Mouse (Mus musculus): ENCODE measurements around the gene Sypl2.

The Sypl2 gene

DNA sequence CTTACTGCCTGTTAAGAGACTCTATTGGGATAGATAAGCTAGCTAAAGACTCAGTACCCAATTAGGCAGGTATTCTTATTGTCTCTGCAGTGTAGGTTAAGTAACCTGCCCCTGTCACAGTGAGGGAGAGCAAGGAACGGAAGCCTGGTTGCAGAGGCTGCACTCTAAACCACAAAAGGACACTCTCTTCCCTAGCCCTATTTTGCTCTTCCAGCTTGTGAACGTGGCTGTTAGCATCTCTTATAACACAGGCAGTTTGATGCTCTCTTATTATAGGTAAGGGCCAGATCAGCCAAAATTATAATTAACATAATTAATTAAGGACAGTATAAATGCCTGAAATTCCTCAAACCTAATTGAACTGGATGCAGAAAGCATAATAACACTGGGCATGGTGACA, 45.9 kb downstream of the Sypl2 start:
- in situ Hi-C loops (cut with MboI; ENCODE audit: low sequenced_read_pairs), result no loop called here

DNA sequence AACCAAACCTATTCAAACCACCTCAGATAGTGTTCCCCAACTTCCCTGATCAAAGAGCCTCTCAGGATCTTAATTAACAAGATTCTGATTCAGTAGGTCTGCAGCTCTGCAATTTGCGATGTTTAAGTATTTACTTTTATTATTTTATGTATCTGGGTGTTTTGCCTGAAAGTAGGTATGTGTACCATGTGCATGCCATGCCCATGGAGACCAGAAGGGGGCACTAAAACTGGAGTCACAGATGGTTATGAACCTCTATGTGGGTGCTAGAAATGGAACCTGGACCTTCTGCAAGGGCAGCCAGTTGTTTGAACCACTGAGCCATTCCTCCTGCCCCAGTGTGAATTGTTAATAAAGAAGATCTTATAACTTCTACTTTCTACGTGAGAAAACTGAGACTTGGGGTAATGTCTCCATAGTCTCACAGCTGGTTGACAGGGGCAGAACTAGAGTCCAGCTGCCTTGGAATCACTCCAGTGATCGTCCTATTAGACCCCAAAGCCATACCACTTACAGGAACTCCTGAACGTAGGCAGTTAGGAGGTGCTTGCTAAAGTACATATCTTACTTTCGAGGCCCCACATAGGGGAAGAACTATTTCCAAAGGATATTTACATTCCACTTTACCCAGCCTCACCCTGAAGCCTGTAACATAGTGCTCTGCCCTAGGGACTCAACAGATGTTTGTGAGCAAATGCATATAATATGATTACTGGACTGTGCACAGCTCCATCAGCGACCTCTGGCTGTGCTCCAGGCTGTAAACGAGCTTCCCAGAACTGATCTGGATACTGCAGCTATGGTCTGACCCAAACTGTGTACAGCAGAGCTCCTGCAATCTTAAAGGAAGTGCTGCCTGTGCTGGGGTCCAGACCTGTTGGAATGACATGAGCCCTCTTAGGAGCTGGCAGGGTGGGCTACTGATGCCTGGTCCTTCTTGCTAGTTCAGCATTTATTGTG, 47.4 kb downstream of the Sypl2 start:
- in situ Hi-C loops (cut with MboI; ENCODE audit: low sequenced_read_pairs), result no loop called here

DNA sequence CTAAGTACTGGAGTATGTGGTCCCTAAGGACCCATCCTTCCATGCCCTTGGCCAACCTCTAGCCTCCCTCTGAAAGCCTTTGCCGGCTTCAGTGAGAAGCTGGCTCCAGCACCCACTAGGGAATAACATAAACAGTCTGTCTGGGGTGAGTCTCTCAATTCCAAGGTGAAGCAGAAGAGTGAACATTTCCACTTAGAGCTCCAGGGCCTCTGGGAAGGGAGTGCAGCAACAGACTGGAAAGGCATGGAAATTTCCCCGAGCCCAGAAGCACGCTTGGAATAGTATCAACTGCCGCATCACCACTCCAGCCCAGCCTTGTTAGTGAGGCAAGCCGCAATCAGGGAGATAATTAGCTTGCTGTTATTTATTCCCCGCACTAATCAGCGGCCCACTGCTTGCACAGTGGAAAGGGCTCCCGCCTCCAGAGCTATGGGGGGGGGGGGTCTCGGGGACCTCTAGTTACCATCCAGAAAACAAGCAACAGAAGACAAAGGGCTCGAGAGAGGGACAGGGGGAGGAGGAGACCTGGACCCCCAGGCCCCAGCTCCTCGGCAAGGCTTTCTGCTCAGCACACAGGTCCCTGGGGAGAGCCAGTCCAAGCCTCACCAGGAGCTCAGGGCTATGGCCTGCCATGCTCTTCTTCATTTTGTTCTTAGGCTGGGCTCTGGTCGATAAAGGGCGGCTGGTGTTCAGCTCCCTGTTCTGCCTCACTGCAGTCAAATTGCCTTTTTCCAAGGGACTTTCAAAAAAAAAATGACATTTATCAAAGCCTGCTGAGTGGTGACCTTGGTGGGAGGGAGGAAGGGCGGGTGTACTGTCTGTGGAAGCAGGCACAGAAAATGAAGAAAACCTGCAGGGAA, 51.5 kb downstream of the Sypl2 start:
- in situ Hi-C loops (cut with MboI; ENCODE audit: low sequenced_read_pairs), result no loop called here

DNA sequence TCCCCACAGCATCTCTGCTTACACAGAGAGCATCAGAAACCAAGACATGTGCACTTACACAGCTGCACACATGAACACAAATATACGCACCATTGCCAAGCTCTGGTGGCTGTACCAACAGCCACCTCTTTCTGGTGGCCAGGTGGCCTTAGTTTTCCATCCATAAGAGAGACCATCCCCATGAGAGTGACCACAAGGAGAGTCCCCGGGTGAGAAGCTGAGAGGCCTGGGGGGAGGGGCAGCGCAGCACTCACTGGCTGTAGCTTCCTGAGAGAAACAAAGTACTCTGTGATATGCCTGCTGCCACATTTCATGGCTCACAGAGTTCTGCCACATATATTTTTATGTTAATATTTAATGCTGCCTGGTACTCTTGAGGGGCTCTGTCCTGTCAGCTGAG, 57.2 kb downstream of the Sypl2 start:
- in situ Hi-C loops (cut with MboI; ENCODE audit: low sequenced_read_pairs), result loop anchor here (10.0 kb wide), 1 partner anchor 216 kb away; the partner anchor contains the start of gene Psrc1

DNA sequence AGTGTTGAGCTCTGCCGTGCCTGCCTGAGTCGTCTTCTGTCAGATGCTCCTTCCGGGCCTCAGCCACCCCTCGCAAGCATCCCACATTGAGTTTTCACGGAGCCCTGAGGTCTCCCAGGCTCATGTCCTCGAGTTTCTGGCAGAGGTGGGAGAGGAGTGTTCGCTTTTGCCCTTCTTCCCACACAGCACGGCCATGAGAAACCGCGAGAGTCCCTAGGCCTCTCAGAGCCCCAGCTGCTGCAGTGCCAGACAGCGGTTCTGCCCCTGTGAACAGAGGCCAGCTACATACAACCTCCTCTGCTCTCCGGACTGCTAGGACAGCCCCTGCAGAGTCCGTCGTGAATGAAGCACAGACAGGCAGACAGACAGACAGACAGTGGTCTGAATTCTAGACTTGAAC, 58.9 kb downstream of the Sypl2 start:
- in situ Hi-C loops (cut with MboI; ENCODE audit: low sequenced_read_pairs), result loop anchor here (10.0 kb wide), 1 partner anchor 217 kb away; the partner anchor contains the start of gene Psrc1

DNA sequence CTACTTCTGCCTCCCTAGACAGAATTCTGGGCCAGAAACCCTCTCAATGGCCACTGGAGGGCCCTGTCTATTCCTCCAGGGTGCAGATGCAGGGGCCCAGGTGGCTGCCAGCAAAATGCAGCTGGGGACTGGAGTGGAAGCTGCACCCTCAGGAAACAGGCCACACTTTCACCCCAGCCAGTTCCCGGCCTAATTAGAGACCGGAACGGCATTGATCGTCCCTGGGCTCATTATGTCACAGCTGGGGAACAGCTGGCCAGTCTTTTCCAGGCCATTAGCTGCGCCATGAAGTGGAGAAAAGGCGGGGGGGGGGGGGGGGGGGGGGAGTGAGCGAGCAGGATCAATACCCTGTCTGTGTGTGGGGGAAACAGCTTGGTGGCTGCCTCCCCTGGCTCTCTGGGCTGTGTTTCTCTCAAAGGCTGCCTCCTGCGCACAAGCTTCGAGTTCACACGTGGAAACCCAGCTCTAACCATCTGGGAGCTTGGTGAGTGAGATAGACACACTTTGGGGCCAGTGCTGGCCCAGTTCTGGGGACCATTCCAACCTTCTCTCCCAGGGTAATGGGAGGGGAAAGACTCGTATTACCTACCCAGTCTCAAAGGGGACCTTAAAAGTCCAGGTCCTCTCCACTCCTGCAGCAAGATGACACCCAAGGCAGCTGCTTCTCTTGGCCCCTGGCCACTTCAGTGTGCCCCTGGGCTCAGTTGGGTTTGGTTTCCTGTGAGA, 59.8 kb downstream of the Sypl2 start:
- in situ Hi-C loops (cut with MboI; ENCODE audit: low sequenced_read_pairs), result loop anchor here (10.0 kb wide), 1 partner anchor 218 kb away; the partner anchor contains the start of gene Psrc1

DNA sequence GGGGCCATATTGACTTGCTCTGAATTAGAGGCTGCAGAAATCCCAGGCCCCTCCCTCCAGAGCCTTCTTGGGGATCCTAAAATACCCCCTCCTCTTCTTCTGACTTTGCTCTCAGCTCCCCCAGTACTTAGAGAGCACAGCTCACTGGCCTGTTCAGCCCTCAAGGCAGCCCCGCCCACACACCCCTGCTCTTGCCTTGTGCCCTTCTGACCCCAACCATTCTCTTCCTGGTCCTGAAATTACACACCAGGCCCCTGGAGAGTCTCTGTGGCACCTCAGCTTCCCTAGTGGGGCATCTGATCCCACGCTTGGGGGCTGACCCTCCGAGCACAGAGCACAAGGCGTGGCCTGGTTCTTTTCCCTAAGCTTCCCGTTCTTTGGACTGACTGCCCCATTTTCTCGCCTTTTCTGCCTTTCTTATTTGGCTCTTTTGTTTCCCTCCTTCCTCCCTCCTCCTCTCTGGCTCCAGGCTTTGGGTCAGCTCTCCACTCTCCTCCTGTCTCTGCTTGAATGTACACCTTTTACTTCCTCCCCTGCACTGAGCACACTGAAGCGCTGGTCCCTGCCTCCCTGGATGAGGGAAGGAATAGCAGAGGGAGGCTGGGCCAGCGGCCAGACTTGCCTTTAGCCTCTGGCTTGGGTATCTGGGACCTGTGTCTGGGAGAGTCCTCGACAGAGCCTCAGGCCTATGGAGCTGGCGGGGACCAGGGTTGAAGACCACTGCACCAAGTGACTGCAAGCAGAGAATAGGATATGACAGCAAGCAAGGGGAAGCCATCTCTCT, 60.7 kb downstream of the Sypl2 start:
- in situ Hi-C loops (cut with MboI; ENCODE audit: low sequenced_read_pairs), result loop anchor here (10.0 kb wide), 1 partner anchor 219 kb away; the partner anchor contains the start of gene Psrc1

DNA sequence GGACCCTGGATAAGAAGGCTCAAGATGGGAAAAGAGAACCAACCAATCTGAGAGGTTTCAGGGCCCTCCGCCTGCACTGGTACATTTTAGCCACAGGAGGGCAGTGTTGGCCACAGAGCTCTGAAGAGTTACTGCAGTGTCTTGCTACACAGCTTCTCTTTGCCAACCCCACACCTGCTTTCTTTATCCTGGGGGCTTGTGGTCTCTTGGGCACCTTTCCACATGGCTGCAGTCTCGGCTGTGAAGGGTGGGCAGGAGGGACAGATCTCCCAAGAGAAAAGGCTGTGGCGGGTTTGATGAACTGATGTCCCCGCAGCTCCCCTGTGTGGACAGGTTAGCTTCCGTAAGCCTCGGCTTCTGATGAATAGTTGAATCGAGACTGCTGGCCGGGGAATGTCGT, 61.6 kb downstream of the Sypl2 start:
- in situ Hi-C loops (cut with MboI; ENCODE audit: low sequenced_read_pairs), result loop anchor here (10.0 kb wide), 1 partner anchor 220 kb away; the partner anchor contains the start of gene Psrc1

DNA sequence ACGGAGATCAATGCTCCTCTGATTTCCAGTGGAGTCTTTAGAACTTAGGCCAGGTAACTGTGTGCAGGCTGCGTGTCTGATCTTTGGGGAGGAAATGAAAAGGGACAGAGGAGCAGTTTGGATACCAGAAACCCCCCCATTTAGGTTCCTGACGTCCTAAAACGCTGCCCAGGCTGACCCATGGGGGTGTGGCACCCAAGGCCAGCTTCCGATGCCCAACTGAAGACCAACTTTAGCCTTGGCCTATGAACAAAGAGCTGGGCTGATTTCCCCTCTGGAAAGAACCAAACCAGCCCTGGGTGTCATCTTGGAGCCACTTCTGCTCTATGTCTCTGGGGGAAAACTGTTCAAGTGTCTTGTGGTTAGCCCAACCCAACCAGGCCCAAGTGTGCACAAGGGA, 62.4 kb downstream of the Sypl2 start:
- in situ Hi-C loops (cut with MboI; ENCODE audit: low sequenced_read_pairs), result loop anchor here (10.0 kb wide), 1 partner anchor 221 kb away; the partner anchor contains the start of gene Psrc1
